Mouse (Mus musculus) MEL-GATA-1-ER (cell line): Measurements from ENCODE around the gene Acot6.
"Not testable (repeated sequence)": the region's sequence is repeated elsewhere in the genome, so short reads cannot be mapped to it uniquely, and the experiment has no call there.

ENCODE experiments used
- DNase-seq: peaks from one replicate; pipeline ENCODE4 v3.0.0-alpha.2; 2012; ENCODE audit warnings: low read depth; ENCODE audit errors: extremely low read depth

Gene Acot6

DNA sequence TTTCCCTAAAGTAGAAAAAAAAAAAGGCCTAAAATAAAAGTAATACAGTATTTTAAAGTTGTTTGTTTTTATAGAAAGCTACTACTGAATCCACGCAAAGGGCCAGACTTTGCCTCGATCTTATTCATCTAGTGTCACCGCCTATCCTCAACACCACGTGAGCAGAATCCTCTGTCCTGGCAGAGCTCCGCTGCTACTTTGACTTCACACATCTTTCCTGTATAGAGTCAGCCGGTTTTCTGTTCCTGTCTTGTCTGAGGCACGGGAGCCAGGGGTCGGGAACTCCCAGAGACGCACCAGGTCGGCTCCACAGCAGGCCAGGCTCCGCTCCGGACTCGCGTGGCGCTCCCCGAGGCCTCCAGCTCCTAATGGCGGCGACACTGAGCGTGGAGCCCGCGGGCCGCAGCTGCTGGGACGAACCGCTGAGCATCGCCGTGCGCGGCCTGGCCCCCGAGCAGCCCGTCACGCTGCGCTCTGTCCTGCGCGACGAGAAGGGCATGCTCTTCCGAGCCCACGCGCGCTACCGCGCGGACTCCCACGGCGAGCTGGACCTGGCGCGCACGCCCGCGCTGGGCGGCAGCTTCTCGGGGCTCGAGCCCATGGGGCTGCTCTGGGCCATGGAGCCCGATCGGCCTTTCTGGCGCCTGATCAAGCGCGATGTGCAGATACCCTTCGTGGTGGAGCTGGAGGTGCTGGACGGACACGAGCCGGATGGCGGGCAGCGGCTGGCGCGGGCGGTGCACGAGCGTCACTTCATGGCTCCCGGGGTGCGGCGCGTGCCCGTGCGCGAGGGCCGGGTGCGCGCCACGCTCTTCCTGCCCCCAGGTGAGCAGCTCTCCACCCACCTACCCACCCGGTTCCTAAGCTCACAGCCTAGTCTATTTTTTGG is at the start of gene Acot6:
TSS of gene Acot6 (plus strand) at position 51 of the 889 bp plus-strand sequence.
- peak; percentile 51 for DNase-seq

GRCm38 (mm10) chr12:84050744-84051143 is 49.7 kb upstream of the Acot6 start:
- not testable (repeated sequence) for DNase-seq

DNA sequence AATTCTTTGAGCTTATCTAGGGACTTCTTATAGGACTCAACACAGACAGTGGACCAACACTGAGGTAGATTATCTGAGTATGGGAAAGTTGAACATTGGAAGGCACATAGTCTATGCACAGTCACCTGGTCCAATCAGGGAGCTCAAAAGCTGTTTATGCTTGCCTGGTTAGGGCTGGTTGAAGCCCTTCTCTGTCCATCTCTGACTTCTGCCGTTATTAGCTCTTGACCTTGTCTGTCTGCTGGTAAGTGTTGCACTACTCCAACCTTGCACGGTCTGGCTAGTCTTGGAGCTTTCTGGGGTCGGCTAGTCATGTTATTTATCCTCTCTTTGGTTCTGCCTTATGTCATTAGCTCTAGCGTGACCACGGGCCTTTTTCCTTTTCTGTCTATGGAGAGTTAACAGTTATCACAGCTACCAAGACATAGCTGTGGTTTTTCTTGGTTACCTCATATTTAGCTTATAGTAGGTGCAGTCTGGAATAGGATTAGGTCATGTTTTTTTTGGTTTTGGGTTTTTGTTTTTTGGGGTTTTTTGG is 48.4 kb upstream of the Acot6 start, which contains the start of gene Acot3:
TSS of gene Acot3 (plus strand) at position 208 of the 538 bp plus-strand sequence.
- DNase-seq, result no peak

DNA sequence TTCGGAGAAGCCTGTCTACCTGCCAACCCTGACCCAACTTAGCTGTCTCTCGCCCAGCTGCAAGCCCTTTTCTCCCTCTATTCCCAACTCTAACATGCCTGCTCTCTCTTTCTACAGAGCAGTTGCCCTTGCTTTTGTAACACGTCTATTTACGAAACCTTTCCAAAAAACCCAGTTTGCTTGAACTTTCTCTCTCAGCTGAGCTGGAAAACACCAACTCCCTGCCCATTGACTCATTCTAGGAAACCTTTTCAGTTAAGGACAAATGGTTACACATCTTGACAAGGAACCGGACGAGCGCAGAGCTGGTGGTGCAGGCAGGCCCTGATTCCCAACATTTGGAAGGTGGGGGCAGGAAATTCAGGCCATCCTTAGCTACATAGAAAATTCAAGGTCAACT is 47.8 kb upstream of the Acot6 start:
- no peak for DNase-seq

DNA sequence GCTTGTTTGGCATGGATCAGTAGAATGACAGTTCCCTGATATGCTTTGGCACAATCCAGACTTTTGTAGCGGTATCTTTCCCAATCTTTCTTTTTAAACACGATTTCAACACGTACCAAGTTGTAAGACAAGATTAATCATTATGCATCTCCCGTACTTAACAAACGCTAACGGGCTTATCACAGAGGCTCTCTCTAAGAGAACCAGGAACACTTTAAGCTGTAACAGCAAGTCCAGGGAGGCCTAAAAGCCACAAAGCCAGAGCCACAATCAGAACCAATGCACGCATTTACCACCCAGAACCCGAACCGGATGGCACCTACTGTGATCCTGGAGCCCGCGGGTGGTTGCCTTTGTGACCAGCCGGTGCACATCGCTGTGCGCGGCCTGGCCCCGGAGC is 47.3 kb upstream of the Acot6 start:
- DNase-seq, result no peak

DNA sequence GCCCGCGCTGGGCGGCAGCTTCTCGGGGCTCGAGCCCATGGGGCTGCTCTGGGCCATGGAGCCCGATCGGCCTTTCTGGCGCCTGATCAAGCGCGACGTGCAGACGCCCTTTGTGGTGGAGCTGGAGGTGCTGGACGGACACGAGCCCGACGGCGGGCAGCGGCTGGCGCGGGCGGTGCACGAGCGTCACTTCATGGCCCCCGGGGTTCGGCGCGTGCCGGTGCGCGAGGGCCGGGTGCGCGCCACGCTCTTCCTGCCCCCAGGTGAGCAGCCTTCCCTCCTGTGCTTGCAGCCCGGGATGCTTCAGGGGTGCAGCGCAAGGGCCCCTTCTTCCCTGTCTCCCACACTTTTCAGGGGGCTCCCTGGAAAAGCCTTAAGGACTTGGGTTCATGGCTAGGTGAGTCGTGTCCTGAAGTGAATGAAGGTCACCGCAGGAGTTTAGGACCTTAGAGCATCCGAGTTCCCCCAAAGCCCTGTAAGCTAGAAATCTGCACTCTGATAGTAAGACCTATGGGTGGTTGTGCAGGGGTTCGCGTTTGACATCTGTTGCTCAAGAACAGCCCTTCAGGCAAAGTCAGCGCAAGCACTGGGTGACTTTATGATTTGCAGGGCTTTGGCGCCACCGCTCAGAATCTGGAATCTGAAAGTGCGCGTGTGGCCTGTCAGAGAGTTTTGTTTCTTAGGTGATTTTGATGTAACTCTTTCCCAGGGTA is 46.6 kb upstream of the Acot6 start:
- DNase-seq, result no peak

DNA sequence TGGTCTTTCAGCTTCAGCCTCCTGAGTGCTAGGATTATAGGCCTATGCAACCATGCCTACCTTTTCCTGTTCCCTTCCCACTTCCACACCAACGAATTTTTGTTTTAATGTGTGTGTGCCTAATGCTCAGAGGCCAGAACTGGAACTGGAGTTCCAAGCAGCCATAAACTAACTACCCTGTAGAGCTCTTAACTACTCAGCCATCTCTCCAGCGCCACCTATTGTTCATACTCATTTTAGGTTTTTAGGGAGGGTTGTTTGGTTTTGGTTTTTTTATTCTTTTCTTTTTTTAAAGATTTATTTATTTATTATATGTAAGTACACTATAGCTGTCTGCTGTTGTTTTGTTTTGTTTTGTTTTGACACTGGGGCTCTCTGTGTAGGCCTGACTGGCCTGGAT is 39.5 kb upstream of the Acot6 start:
- DNase-seq, result peak; percentile 53

DNA sequence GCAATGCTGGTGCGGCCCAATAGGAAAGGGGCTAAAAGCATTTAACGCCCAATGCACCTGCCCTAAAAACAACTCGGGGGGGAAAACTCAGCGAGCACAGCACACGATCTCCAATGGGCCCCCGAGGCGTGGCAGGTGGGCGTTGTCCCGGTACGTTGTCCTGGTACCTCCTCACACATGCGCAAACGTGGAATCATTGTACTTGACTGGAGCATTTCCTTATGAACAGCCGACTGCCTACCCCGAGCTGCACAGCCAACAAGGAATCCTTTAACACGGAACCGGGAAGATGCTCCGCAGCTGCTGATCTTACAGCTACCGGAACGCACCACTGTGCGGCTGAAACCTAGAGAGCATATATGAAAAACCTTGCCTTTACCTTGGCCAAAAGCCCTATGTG is 38.1 kb upstream of the Acot6 start:
- DNase-seq, result no peak

GRCm38 (mm10) chr12:84063228-84063627 is 37.2 kb upstream of the Acot6 start:
- DNase-seq, result peak; percentile 18

DNA sequence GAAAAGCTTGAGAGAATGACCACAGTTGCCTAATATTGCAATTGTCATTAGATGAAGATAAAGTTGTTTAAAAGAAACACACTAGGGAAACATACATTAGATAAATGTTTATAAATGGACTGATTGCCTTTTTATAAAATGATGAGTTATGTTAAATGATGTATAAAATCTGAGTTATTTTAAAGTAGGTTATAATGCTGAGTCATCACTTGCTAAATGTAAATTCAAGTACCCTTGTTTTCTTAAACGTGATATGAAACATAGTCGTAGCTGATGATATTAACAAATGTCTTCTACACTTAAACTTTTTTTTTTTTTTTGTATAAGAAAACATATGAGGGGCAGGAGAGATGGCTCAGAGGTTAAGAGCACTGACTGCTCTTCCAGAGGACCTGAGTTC is 36.6 kb upstream of the Acot6 start:
- no peak for DNase-seq

DNA sequence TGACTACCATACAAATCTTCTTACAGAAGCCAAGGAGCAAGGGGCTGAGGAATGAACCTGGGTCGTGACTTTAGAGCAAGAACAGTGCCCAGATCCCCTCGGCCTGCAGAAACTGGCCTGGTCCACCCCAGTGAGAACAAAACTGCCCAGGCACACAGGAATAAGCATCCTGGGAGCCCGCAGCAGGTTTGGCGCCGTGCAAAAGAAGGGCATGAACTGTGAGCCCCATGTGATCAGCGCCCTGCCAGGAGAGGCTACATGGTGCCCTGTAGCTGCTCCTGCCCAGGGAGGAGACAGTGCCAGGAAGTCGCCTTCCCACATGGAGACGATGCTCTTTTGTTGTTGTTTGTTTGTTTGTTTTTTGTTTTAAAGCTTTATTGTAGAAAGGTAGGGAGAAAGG is 35.8 kb upstream of the Acot6 start:
- no peak for DNase-seq

- DNase-seq, result no peak
Measured at GRCm38 (mm10) chr12:84067752-84068151, 32.7 kb upstream of the Acot6 start.

GRCm38 (mm10) chr12:84068296-84068695 is 32.2 kb upstream of the Acot6 start:
- DNase-seq, result no peak

DNA sequence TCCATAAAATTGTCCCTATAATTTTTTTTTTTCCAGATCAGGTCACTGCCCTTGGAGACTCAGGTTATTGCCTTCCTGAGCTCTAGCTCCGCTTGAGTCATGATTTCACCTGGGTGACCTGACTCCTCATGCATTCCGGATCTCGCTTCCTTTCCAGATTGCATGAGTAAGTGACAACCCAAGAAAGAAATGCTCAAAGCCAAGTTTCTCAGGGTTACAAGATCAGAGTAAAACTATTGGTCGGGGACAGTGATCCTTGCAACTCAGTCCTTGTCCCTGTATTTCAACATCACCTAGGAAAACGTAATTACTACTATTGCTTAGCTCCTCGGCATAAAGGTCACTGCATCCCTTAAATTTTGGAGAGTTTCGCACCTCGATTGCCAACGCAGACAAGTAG is 31.5 kb upstream of the Acot6 start, which contains the start of gene Acot5:
TSS of gene Acot5 (plus strand) at position 340 of the 400 bp plus-strand sequence.
- no peak for DNase-seq

- DNase-seq, result not testable (repeated sequence)
Measured at GRCm38 (mm10) chr12:84069582-84069981, 30.9 kb upstream of the Acot6 start.

DNA sequence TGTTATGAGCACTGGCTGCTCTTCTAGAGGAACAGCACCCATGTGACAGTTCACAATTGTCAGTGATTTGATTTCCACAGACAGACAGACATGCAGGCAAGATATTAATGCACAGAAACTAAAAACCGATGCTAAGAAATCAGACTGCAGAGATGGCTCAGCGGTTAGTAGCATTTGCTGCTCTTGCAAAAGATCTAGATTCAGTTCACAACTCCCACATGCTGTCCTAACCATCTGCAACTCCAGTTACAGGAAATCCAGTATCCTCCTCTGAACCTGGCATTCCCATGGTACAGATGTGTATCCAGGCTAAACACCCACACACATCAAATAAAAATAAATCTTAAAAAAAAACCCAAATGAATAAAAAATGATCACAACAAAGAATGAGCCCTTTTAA is 28.8 kb upstream of the Acot6 start:
- DNase-seq, result no peak

DNA sequence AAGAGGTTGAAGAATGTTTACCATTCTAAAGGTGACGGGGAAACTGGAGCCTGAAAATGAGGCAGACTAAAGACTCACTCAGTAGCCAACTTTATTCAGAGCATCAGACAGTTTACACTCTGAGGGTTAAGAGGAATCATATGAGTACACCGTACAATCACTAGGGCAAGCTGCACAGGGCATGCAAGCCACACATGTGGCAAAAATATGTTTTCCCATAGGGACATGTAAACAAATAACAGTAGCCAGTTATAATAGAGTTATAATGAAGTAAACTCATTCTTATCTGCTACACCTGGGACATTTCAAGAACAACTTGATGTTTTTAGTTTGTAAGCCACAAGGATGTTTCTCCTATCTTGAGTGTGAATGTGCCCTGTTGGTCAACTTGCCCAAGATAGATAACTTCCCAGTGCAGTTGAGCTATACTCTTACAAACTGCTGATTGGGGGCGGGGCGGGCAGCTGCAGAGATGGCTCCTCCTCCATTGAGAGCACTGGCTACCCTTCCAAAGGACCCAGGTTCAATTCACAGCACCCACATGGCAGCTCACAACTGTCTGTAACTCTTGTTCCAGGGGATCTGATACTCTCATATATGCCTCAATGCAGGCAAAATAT is 23.0 kb upstream of the Acot6 start:
- no peak for DNase-seq

DNA sequence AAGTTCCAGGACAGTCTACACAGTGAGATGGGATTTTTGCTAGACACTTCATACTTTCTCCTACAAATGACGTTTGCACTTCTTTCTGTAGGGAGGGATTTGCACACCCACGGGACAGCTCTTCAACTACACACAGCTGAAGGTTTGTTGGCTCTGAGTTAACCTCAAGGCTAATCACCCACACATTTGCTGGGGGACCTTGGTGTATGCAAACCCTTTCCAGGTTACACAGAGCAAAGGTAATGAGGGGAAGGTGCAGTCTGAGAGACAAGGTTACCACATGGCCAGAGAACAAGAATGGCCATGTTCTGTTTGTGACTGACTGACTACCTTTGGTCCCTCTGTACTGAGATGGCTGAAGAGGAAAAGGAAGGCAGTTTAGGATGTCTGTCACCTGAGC is 16.6 kb upstream of the Acot6 start:
- DNase-seq, result no peak

DNA sequence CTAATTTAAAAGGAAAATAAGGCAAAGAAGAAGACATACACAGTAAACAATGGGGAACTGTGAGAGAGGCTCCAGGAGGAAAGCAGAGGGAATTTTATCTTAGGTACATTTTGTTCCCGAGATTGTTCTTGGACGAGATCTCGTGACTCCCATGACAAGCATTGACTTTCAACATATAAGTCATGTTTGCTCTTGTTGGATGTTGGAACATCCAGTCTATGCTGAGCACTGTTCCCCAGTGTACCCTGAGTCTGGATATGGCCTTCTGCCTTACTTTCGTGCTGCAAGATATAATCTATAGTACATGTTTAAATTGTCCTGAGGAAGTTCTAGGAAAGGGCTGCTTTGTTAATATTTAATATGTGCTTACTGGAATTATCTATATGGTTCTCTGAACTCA is 15.9 kb upstream of the Acot6 start:
- DNase-seq, result no peak

GRCm38 (mm10) chr12:84094666-84095065 is 5.8 kb upstream of the Acot6 start:
- DNase-seq, result not testable (repeated sequence)

GRCm38 (mm10) chr12:84099605-84100004 is 849 bp upstream of the Acot6 start:
- no peak for DNase-seq

- DNase-seq, result no peak
Measured at GRCm38 (mm10) chr12:84100071-84100470, 383 bp upstream of the Acot6 start.
